Mouse (Mus musculus): Measurements from ENCODE around the gene Ahcyl1. TPM values are rescaled to one million over a fixed set of nuclear protein-coding genes. Genes with fewer than 3 reads are reported as not detected.

The Ahcyl1 gene
- polyA plus RNA-seq, 1 experiment, result 386 TPM

DNA sequence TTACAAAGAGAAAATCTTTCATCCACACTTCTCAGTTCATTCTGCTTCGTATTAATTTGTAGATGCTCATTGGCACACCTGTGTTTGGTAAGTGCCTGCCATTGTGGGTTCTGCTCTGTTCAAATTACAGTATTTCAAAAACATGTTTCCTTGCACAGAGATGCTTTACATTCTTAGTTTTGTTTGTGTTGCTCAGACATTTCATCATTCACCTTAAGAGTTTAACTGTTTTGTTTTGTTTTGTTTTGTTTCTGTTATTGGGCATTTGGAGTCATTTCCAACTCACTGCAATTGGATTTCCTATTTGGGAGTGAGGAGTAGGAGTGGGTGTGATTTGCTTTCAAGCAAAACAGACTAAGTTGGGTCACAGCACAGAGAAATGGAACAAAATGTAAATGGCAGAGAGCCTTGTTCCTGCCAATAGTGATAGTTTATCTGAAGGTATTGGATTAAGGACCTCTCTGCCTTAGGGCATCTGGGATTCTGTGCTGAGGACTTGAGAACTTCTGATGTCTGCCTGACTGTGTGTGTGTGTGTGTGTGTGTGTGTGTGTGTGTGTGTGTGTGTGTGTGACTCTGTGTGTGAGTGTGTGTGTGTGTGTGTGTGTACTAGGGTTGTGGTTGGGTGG is 5.5 kb upstream of the Ahcyl1 start:
- WGBS, result 94% methylated on average over 1 of the region's 1 CpGs
- no peaks in the 10 kb centered on the region for H3K27me3 ChIP-seq (ENCODE audit: control insufficient read depth, insufficient read depth, low read length)

DNA sequence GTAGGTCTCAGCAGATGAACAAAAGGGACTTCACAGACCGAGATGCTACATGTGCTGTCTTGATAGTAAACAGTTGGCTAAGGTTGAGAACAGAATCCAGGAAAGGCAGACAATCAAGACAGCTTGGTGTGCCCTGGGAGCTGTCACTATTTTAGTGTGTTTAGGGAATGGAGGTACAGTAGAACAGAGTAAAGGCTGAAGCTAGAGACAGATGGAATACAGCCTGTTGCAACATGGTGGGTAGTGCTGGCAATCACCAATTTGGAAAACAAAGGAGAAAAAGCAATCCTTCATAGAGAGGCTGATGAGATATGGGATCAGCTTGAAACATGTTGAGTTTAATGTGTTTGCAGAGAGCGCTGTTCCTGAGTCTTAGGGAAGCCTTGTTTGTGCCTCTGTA is 4.3 kb upstream of the Ahcyl1 start:
- TF ChIP-seq CTCF (IDR thresholded peaks at IDR 0.05; ENCODE audit: borderline replicate concordance, insufficient read depth, low read depth, low read length) (no peak), POLR2A (IDR thresholded peaks at IDR 0.05; ENCODE audit: borderline replicate concordance, insufficient read depth, low read length) (no peak)
- Histone ChIP-seq H3K27me3 (ENCODE audit: control insufficient read depth, insufficient read depth, low read length) (no peaks in the 10 kb centered on the region), H3K27ac (ENCODE audit: insufficient read depth, low read length) (no peak overlapping the region), H3K4me3 (replicated peaks; ENCODE audit: insufficient read depth, low read depth, low read length) (no peak overlapping the region), H3K4me1 (ENCODE audit: control insufficient read depth, insufficient read depth, low read length) (no peaks in the 10 kb centered on the region)
- no peak for DNase-seq
- WGBS, result 87% methylated on average over 2 of the region's 2 CpGs

More for the DNA sequence above, 5.5 kb upstream of the Ahcyl1 start:
- no peak for DNase-seq
- TF ChIP-seq CTCF (IDR thresholded peaks at IDR 0.05; ENCODE audit: borderline replicate concordance, insufficient read depth, low read depth, low read length) (no peak), POLR2A (IDR thresholded peaks at IDR 0.05; ENCODE audit: borderline replicate concordance, insufficient read depth, low read length) (no peak)
- Histone ChIP-seq H3K27ac (ENCODE audit: insufficient read depth, low read length) (no peak overlapping the region), H3K4me1 (ENCODE audit: control insufficient read depth, insufficient read depth, low read length) (no peaks in the 10 kb centered on the region), H3K4me3 (replicated peaks; ENCODE audit: insufficient read depth, low read depth, low read length) (no peak overlapping the region)

DNA sequence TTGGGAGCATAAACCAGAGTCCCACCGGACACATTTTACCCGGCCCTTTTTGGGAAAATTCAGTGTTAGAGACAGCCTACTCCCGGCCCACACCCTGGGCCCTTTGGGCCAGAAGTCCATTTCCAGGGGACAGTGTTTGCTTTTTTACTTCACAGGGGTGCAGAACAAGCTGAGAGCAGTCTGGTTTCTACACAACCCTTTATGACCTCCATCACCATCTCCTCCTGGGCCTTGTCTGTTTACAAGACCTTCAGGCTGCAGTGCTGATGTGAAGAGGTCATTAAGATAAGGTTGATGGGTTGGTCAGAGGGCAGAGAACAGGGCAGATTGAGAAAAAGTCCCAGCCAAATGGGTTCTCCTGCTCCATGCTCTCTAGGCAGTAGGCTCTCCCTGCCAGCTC is 550 bp upstream of the Ahcyl1 start:
- TF ChIP-seq CTCF (IDR thresholded peaks at IDR 0.05; ENCODE audit: borderline replicate concordance, insufficient read depth, low read depth, low read length) (no peak), POLR2A (IDR thresholded peaks at IDR 0.05; ENCODE audit: borderline replicate concordance, insufficient read depth, low read length) (no peak)
- no peak for DNase-seq
- H3K27ac ChIP-seq (ENCODE audit: insufficient read depth, low read length), result peak overlapping the region; percentile 2; the same call in 1 of the 2 replicates
- WGBS, result 44% methylated on average over 3 of the region's 3 CpGs
- peaks cover 2% of the 10 kb centered on the region; the same call in 1 of the 2 replicates for H3K4me1 ChIP-seq (ENCODE audit: control insufficient read depth, insufficient read depth, low read length)
- H3K4me3 ChIP-seq (replicated peaks; ENCODE audit: insufficient read depth, low read depth, low read length), result no peak overlapping the region
- no peaks in the 10 kb centered on the region for H3K27me3 ChIP-seq (ENCODE audit: control insufficient read depth, insufficient read depth, low read length)

- WGBS, result 2% methylated on average over 16 of the region's 16 CpGs
- Histone ChIP-seq H3K4me1 (ENCODE audit: control insufficient read depth, insufficient read depth, low read length) (peaks cover 10% of the 10 kb centered on the region; the same call in 1 of the 2 replicates), H3K4me3 (replicated peaks; ENCODE audit: insufficient read depth, low read depth, low read length) (peak overlapping the region; percentile 98), H3K27ac (ENCODE audit: insufficient read depth, low read length) (peak overlapping the region; percentile 31), H3K27me3 (ENCODE audit: control insufficient read depth, insufficient read depth, low read length) (no peaks in the 10 kb centered on the region)
- DNase-seq, result no peak
- TF ChIP-seq POLR2A (IDR thresholded peaks at IDR 0.05; ENCODE audit: borderline replicate concordance, insufficient read depth, low read length), result no peak
- no peak for TF ChIP-seq CTCF (IDR thresholded peaks at IDR 0.05; ENCODE audit: borderline replicate concordance, insufficient read depth, low read depth, low read length)
Measured at GRCm38 (mm10) chr3:107695219-107695947, 977 bp downstream of the Ahcyl1 start.

DNA sequence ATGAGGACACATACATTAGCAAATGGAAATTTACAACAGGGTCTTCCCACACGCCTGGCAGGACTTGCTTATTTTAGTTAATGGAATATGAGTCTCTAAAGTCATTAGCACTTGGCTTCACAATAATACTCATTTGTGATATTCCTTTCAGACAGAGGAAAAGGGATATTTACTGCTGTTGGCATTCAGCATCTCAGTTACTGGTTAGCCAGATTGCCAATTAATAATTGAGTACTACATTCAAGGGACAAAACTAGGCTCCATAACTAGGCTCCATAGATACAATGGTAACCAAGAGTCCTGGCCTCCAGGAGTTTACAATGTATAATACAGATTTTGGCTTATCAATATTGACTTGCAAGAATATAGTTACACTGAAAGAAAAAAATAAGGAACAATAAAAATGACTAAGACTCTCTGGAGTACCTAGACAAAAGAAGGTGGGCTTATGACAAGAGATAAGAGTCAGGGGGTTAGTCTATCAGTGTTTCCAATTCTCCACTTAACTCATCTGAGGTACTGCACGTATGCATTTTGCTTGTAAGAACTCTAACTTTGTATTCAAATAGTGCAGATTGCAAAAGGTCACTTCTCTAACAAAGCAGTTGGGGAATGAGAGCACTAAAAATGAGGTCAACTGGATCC is 2.0 kb downstream of the Ahcyl1 start:
- WGBS, result 37% methylated on average over 2 of the region's 2 CpGs
- H3K4me1 ChIP-seq (ENCODE audit: control insufficient read depth, insufficient read depth, low read length), result peaks cover 15% of the 10 kb centered on the region; the same call in 1 of the 2 replicates
- no peak overlapping the region for H3K27ac ChIP-seq (ENCODE audit: insufficient read depth, low read length)
- H3K4me3 ChIP-seq (replicated peaks; ENCODE audit: insufficient read depth, low read depth, low read length), result peak overlapping the region; percentile 46
- TF ChIP-seq CTCF (IDR thresholded peaks at IDR 0.05; ENCODE audit: borderline replicate concordance, insufficient read depth, low read depth, low read length) (no peak), POLR2A (IDR thresholded peaks at IDR 0.05; ENCODE audit: borderline replicate concordance, insufficient read depth, low read length) (no peak)
- no peak for DNase-seq
- no peaks in the 10 kb centered on the region for H3K27me3 ChIP-seq (ENCODE audit: control insufficient read depth, insufficient read depth, low read length)

DNA sequence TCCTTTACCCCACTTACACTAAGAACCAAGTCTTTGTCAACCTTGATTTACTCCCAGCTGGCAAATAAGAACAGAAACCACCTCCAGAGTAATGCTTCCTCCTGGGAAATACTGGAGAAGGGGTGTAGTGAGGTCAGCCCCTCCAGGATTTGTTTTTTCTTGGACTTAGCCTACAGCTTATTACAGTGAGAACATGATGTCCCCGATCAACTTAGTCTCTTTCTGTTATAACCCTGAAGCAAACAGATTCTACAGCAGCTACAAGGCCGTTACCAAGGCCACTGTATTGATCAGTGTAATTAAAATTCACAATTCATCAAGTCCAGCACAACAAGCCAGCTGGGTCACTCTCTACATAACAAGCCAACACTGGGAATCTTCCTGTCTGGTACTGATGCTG is 6.0 kb downstream of the Ahcyl1 start:
- no peak overlapping the region for H3K27ac ChIP-seq (ENCODE audit: insufficient read depth, low read length)
- H3K4me3 ChIP-seq (replicated peaks; ENCODE audit: insufficient read depth, low read depth, low read length), result no peak overlapping the region
- H3K4me1 ChIP-seq (ENCODE audit: control insufficient read depth, insufficient read depth, low read length), result peaks cover 21% of the 10 kb centered on the region; the same call in 1 of the 2 replicates
- WGBS, result 53% methylated on average over 2 of the region's 2 CpGs
- no peaks in the 10 kb centered on the region for H3K27me3 ChIP-seq (ENCODE audit: control insufficient read depth, insufficient read depth, low read length)
- DNase-seq, result peak in 1 of 2 experiments; percentile 44
- no peak for TF ChIP-seq CTCF (IDR thresholded peaks at IDR 0.05; ENCODE audit: borderline replicate concordance, insufficient read depth, low read depth, low read length)
- TF ChIP-seq POLR2A (IDR thresholded peaks at IDR 0.05; ENCODE audit: borderline replicate concordance, insufficient read depth, low read length), result no peak

- Histone ChIP-seq H3K27me3 (ENCODE audit: control insufficient read depth, insufficient read depth, low read length) (no peaks in the 10 kb centered on the region), H3K4me3 (replicated peaks; ENCODE audit: insufficient read depth, low read depth, low read length) (no peak overlapping the region), H3K4me1 (ENCODE audit: control insufficient read depth, insufficient read depth, low read length) (peaks cover 21% of the 10 kb centered on the region; the same call in 1 of the 2 replicates), H3K27ac (ENCODE audit: insufficient read depth, low read length) (no peak overlapping the region)
- no peak for DNase-seq
- no peak for TF ChIP-seq POLR2A (IDR thresholded peaks at IDR 0.05; ENCODE audit: borderline replicate concordance, insufficient read depth, low read length)
Measured at GRCm38 (mm10) chr3:107689245-107689644, 7.1 kb downstream of the Ahcyl1 start.

Measured in cerebellum, adult 2 months (tissue).